In the genomic region with DNA sequence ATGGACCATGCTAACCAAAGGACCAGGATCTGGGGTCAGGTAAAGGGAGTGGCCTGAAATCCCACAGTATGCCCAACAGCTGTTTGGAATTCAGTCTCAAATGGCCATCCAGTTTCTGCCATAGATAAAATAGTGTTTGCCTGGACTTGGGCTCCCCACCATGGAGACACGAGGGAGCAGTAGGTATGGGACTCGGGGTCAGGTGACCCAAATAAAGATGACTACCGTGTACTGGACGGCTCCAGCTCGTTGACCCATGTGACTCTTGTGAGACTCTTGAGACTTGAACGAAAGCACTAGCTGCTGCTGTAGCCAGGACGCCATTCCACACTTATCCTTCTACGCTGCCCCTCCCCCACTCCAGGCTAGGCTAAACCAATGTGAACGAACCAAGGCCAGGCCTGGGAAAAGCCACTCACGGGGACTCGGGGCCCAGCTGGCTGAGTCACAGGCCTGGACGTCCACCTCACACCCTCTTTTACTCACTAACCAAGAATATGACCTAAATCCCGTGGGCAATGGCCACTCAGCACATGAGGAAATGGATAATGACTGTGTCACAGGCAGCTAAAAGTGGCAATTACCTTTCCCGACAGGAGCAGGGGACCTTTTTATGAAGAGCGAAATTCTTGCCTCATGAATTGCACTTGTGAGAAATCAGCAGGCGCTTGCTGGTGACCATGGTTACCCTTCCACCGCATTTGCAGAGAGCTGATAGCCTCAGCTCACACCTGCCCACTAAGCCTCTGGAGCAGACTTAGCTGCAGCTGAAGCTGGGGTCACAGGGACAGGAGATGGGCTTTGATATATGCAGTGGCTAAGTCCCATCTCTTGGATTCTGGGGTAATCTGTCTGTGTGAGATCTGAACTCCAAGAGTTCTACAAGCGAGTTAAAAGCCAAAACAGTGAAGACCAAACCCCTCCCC, we compare ENCODE assay signal across 8 mouse cellular contexts. TPM values are rescaled to one million over a fixed set of nuclear protein-coding genes. Genes with fewer than 3 reads are reported as not detected.
DNase-seq lines count a peak whose midpoint lies in the region; ATAC-seq and TF ChIP-seq lines count a peak whose summit lies in the region.

No protein-coding gene starts in this region.

- no peak for TF ChIP-seq EP300 in liver, postnatal 0 days (IDR thresholded peaks at IDR 0.05; ENCODE audit: low read depth)

- no peak overlapping the region for H3K4me3 ChIP-seq in heart, embryonic 16.5 days (ENCODE audit: low read length)
- no peak overlapping the region for H3K4me3 ChIP-seq in myocyte
- no peak overlapping the region for H3K4me3 ChIP-seq in liver, postnatal 0 days (ENCODE audit: low read depth, low read length)

- ATAC-seq in heart, embryonic 16.5 days (replicated peaks; ENCODE audit: extremely low read depth, insufficient read depth, low FRiP score) = peak; percentile 41; the same call in 1 of the 2 replicates
- no peak for ATAC-seq in liver, postnatal 0 days

- H3ac ChIP-seq in myocyte (ENCODE audit: control insufficient read depth, insufficient read length) = no peak overlapping the region

- WGBS in heart, embryonic 16.5 days = 39% methylated on average over 18 of the region's 18 CpGs
- WGBS in liver, postnatal 0 days (ENCODE audit: insufficient replicate concordance) = 60% methylated on average over 18 of the region's 18 CpGs

- no peak for TF ChIP-seq CTCF in liver, postnatal 0 days (IDR thresholded peaks at IDR 0.05; ENCODE audit: low read depth)

- H3K9me3 ChIP-seq in heart, embryonic 16.5 days (replicated peaks; ENCODE audit: control insufficient read depth, low read length) = peaks cover 5% of the 10 kb centered on the region
- H3K9me3 ChIP-seq in liver, postnatal 0 days (ENCODE audit: low read length) = no peaks in the 10 kb centered on the region

- peak; percentile 2 for DNase-seq in 416B (ENCODE audit: low read depth)
- DNase-seq in adrenal gland, adult 18-20 months (ENCODE audit: low spot score in 2 of 2) = peak; percentile 44 to 48
- DNase-seq in left cerebral cortex, postnatal 4 days = peak; percentile 31
- DNase-seq in liver, postnatal 0 days = no peak
- no peak for DNase-seq in cerebellum, adult 9-11 months
- no peak for DNase-seq in gastrocnemius, postnatal 10 days

- no peaks in the 10 kb centered on the region for H3K27me3 ChIP-seq in heart, embryonic 16.5 days (ENCODE audit: control insufficient read depth, insufficient read depth, low read length)
- H3K27me3 ChIP-seq in myocyte (ENCODE audit: control insufficient read depth, insufficient read depth, insufficient read length) = no peaks in the 10 kb centered on the region
- H3K27me3 ChIP-seq in liver, postnatal 0 days (ENCODE audit: insufficient read depth, low read length) = no peaks in the 10 kb centered on the region

- no peaks in the 10 kb centered on the region for H3K79me2 ChIP-seq in myocyte (ENCODE audit: control insufficient read depth, insufficient read depth)

- H3K27ac ChIP-seq in heart, embryonic 16.5 days (ENCODE audit: low read length) = 0 out of 2 replicates have a peak overlapping the region, but pooled peaks have one; percentile 24
- H3K27ac ChIP-seq in liver, postnatal 0 days (ENCODE audit: low read depth) = no peak overlapping the region

- TF ChIP-seq POLR2A in myocyte (IDR thresholded peaks at IDR 0.05; ENCODE audit: insufficient read length, low read depth) = no peak

- peak overlapping the region; percentile 16; the same call in 1 of the 2 replicates for H3K9ac ChIP-seq in heart, embryonic 16.5 days (ENCODE audit: low read length)
- H3K9ac ChIP-seq in liver, postnatal 0 days (replicated peaks) = no peak overlapping the region

- no peak overlapping the region; the same call in 1 of the 2 replicates for H3K4me2 ChIP-seq in heart, embryonic 16.5 days (ENCODE audit: low read depth, low read length)
- H3K4me2 ChIP-seq in myocyte (ENCODE audit: low read depth) = peak overlapping the region; percentile 76
- H3K4me2 ChIP-seq in liver, postnatal 0 days (ENCODE audit: low read depth, low read length) = no peak overlapping the region

- intact Hi-C loops in left cerebral cortex, postnatal 4 days (cut with DNase I) = no loop called here

- no peaks in the 10 kb centered on the region for H3K36me3 ChIP-seq in heart, embryonic 16.5 days (ENCODE audit: control insufficient read depth, insufficient read depth)
- H3K36me3 ChIP-seq in myocyte (ENCODE audit: control insufficient read depth, insufficient read depth) = no peaks in the 10 kb centered on the region
- H3K36me3 ChIP-seq in liver, postnatal 0 days (replicated peaks; ENCODE audit: insufficient read depth, low read length) = no peaks in the 10 kb centered on the region

- peaks cover 7% of the 10 kb centered on the region for H3K4me1 ChIP-seq in heart, embryonic 16.5 days (ENCODE audit: control insufficient read depth, insufficient read depth, low read length)
- H3K4me1 ChIP-seq in liver, postnatal 0 days (ENCODE audit: insufficient read depth) = no peaks in the 10 kb centered on the region

TF ChIP-seq in myocyte, 11 proteins besides CTCF, POLR2A, EP300 and RAD21:
- TF ChIP-seq MYOD1 (IDR thresholded peaks at IDR 0.05; ENCODE audit: control insufficient read depth in 1 of 3, insufficient read length in 2 of 3, low read depth in 2 of 3) = peak in 1 of 3 experiments; percentile 21
- TF ChIP-seq MYOG (IDR thresholded peaks at IDR 0.05; ENCODE audit: control insufficient read depth in 1 of 3, insufficient read depth in 1 of 3, insufficient read length in 2 of 3, low read depth in 2 of 3) = no peak
- TF ChIP-seq POLR2AphosphoS2 (IDR thresholded peaks at IDR 0.05; ENCODE audit: insufficient read length, low read depth) = no peak
- no peak for TF ChIP-seq MAX (IDR thresholded peaks at IDR 0.05; ENCODE audit: low read depth)
- TF ChIP-seq E2F4 (IDR thresholded peaks at IDR 0.05; ENCODE audit: insufficient read depth) = no peak
- TF ChIP-seq USF1 (IDR thresholded peaks at IDR 0.05; ENCODE audit: low read depth) = peak; percentile 29
- TF ChIP-seq REST (IDR thresholded peaks at IDR 0.05; ENCODE audit: insufficient read depth, insufficient read length) = no peak
- TF ChIP-seq TCF12 (IDR thresholded peaks at IDR 0.05; ENCODE audit: insufficient read depth, poor library complexity, severe bottlenecking) = no peak

RNA-seq across cellular contexts. Expression of a gene that starts 28.7 kb away (rescaled TPM):
- 100 to 1,000 TPM; 190 to 305 TPM for total RNA-seq in adrenal gland, adult 18-20 months (2021)
- 83.5 and 94.4 TPM in 2 replicates for polyA plus RNA-seq in heart, embryonic 16.5 days (2015; fragmentation: Nextera tagmentation; extraction: Ambion mirVana)
- 10 to 100 TPM; 22.3 to 23.2 TPM for total RNA-seq in left cerebral cortex, postnatal 4 days (2021)
- polyA plus RNA-seq in myocyte (2012; fragmentation: generic; extraction: Trizol) = 59.1 TPM
- polyA plus RNA-seq in liver, postnatal 0 days (2015; fragmentation: Nextera tagmentation; extraction: Ambion mirVana) = 139 and 148 TPM in 2 replicates
- total RNA-seq in gastrocnemius, postnatal 10 days (2021) = 10 to 100 TPM; 22.9 to 26.3 TPM

RNA-seq across cellular contexts. Expression of a gene that starts 45.7 kb away (rescaled TPM):
- 10 to 100 TPM; 15.2 to 16.0 TPM for total RNA-seq in adrenal gland, adult 18-20 months (2021)
- 3.9 and 6.2 TPM in 2 replicates for polyA plus RNA-seq in heart, embryonic 16.5 days (2015; fragmentation: Nextera tagmentation; extraction: Ambion mirVana)
- 1 to 10 TPM; 7.7 to 8.7 TPM for total RNA-seq in left cerebral cortex, postnatal 4 days (2021)
- 15.2 TPM for polyA plus RNA-seq in myocyte (2012; fragmentation: generic; extraction: Trizol)
- polyA plus RNA-seq in liver, postnatal 0 days (2015; fragmentation: Nextera tagmentation; extraction: Ambion mirVana) = 10.1 and 12.1 TPM in 2 replicates
- 10 to 100 TPM; 16.6 to 17.7 TPM for total RNA-seq in gastrocnemius, postnatal 10 days (2021)

Comparison
In these comparisons a context has a peak if more than half of its experiments do, and no peak if none do; other contexts are left out.
1. DNase-seq: peak in 416B (single experiment), adrenal gland, adult 18-20 months (2 of 2) and left cerebral cortex, postnatal 4 days (single experiment); none in liver, postnatal 0 days (single experiment), cerebellum, adult 9-11 months (single experiment) and gastrocnemius, postnatal 10 days (single experiment).
2. RNA of a gene that starts 28.7 kb away (total RNA-seq): 190 to 305 TPM in adrenal gland, adult 18-20 months; 22.9 to 26.3 TPM in gastrocnemius, postnatal 10 days and 22.3 to 23.2 TPM in left cerebral cortex, postnatal 4 days; every median in the first group is over 4 times any median in the second.